Mouse (Mus musculus) ES-Bruce4 (cell line): ENCODE results near the gene Ttl.

ENCODE experiments used
- CTCF ChIP-seq: IDR thresholded peaks from one replicate; pipeline ENCODE4 v1.8.1; 2011; ENCODE audit warnings: low read depth, low read length
- EP300 ChIP-seq: IDR thresholded peaks from 2 replicates; pipeline ENCODE4 v1.6.1; 2011; ENCODE audit warnings: low read depth, low read length; ENCODE audit not compliant: insufficient read depth
- POLR2A ChIP-seq: IDR thresholded peaks from one replicate; pipeline ENCODE4 v1.8.1; 2011; ENCODE audit warnings: low read length; ENCODE audit not compliant: insufficient read depth

- TF ChIP-seq CTCF (no peak), POLR2A (no peak), EP300 (no peak)
Observed at GRCm38 (mm10) chr2:129024820-129025219, 40.9 kb upstream of the Ttl start.
